In genomic region chr19:8929224-8930088, GRCm38 (mm10) we compare ENCODE assay signal across 8 mouse cellular contexts. TPM values are rescaled to one million over a fixed set of nuclear protein-coding genes. Genes with fewer than 3 reads are reported as not detected.
DNase-seq lines count a peak whose midpoint lies in the region; ATAC-seq lines count a peak whose summit lies in the region.

Rom1 (minus strand) TSS chr19:8929356.
Eml3 (plus strand) TSS chr19:8929552.

- peak within 1 kb of the TSS; percentile 81 for H3K9ac ChIP-seq in liver, embryonic 13.5 days
- H3K9ac ChIP-seq in stomach, embryonic 16.5 days (ENCODE audit: low read length), result peak within 1 kb of the TSS; percentile 84

- H3K4me2 ChIP-seq in liver, embryonic 13.5 days, result peak within 1 kb of the TSS; percentile 85
- peak within 1 kb of the TSS; percentile 74 for H3K4me2 ChIP-seq in stomach, embryonic 16.5 days (ENCODE audit: low read depth, low read length)

- H3K9me3 ChIP-seq in embryonic facial prominence, embryonic 10.5 days, result no peaks in the 10 kb centered on the region
- H3K9me3 ChIP-seq in liver, embryonic 13.5 days (replicated peaks), result no peaks in the 10 kb centered on the region
- no peaks in the 10 kb centered on the region for H3K9me3 ChIP-seq in stomach, embryonic 16.5 days (replicated peaks; ENCODE audit: control insufficient read depth, low read length)

- DNase-seq in A20 (ENCODE audit: low read depth, low spot score), result peak; percentile 89
- DNase-seq in adrenal gland, postnatal 10 days, result peak; percentile 94
- DNase-seq in embryonic facial prominence, embryonic 10.5 days (ENCODE audit: low spot score), result peak; percentile 84
- peak; percentile 96 to 97 for DNase-seq in heart, adult 18-20 months
- peak; percentile 95 for DNase-seq in kidney, adult 18-20 months
- DNase-seq in liver, embryonic 13.5 days, result peak; percentile 80
- peak; percentile 84 for DNase-seq in naive thymus-derived CD4-positive, alpha-beta T cell, adult 2 months (ENCODE audit: low read depth)

- H3K36me3 ChIP-seq in embryonic facial prominence, embryonic 10.5 days (replicated peaks), result peaks cover 63% of the 10 kb centered on the region
- peaks cover 59% of the 10 kb centered on the region for H3K36me3 ChIP-seq in liver, embryonic 13.5 days
- H3K36me3 ChIP-seq in stomach, embryonic 16.5 days (ENCODE audit: control insufficient read depth, insufficient read depth, low read length), result peaks cover 9% of the 10 kb centered on the region

- ATAC-seq in liver, embryonic 13.5 days (ENCODE audit: low read depth), result peak; percentile 78
- ATAC-seq in stomach, embryonic 16.5 days (ENCODE audit: insufficient read depth, low FRiP score), result peak; percentile 81

- peak within 1 kb of the TSS; percentile 91 for H3K27ac ChIP-seq in embryonic facial prominence, embryonic 10.5 days (replicated peaks)
- peak within 1 kb of the TSS; percentile 90 for H3K27ac ChIP-seq in liver, embryonic 13.5 days
- peak within 1 kb of the TSS; percentile 88 for H3K27ac ChIP-seq in stomach, embryonic 16.5 days (ENCODE audit: low read length)

- peak within 1 kb of the TSS; percentile 89 for H3K4me3 ChIP-seq in embryonic facial prominence, embryonic 10.5 days
- peak within 1 kb of the TSS; percentile 79 for H3K4me3 ChIP-seq in liver, embryonic 13.5 days (replicated peaks)
- peak within 1 kb of the TSS; percentile 77 for H3K4me3 ChIP-seq in stomach, embryonic 16.5 days (replicated peaks; ENCODE audit: low read length)

- under 1% methylated on average over 73 of the region's 74 CpGs for WGBS in embryonic facial prominence, embryonic 10.5 days
- under 1% methylated on average over 70 of the region's 74 CpGs for WGBS in liver, embryonic 13.5 days (ENCODE audit: insufficient replicate concordance)
- under 1% methylated on average over 66 of the region's 74 CpGs for WGBS in stomach, embryonic 16.5 days

- peaks cover 28% of the 10 kb centered on the region for H3K4me1 ChIP-seq in embryonic facial prominence, embryonic 10.5 days
- H3K4me1 ChIP-seq in liver, embryonic 13.5 days (replicated peaks), result peaks cover 51% of the 10 kb centered on the region
- H3K4me1 ChIP-seq in stomach, embryonic 16.5 days (ENCODE audit: control insufficient read depth, insufficient read depth, low read length), result peaks cover 15% of the 10 kb centered on the region

- H3K27me3 ChIP-seq in embryonic facial prominence, embryonic 10.5 days (replicated peaks; ENCODE audit: low read depth, poor library complexity, severe bottlenecking), result no peaks in the 10 kb centered on the region
- no peaks in the 10 kb centered on the region for H3K27me3 ChIP-seq in liver, embryonic 13.5 days
- H3K27me3 ChIP-seq in stomach, embryonic 16.5 days (ENCODE audit: control insufficient read depth, insufficient read depth, low read length), result no peaks in the 10 kb centered on the region

RNA-seq across cellular contexts. Expression of gene Rom1, which starts in this region (rescaled TPM):
- 10 to 100 TPM; 17.4 to 24.0 TPM for total RNA-seq in adrenal gland, postnatal 10 days (2021)
- polyA plus RNA-seq in embryonic facial prominence, embryonic 10.5 days (2016; fragmentation: Nextera tagmentation; extraction: Ambion mirVana), result 3.1 and 3.8 TPM in 2 replicates
- total RNA-seq in heart, adult 18-20 months (2021), result 10 to 100 TPM; 25.7 to 34.7 TPM
- 2.7 and 2.8 TPM in 2 replicates for polyA plus RNA-seq in liver, embryonic 13.5 days (2015; fragmentation: Nextera tagmentation; extraction: Ambion mirVana)
- 2.8 and 3.1 TPM in 2 replicates for polyA plus RNA-seq in stomach, embryonic 16.5 days (2015; fragmentation: Nextera tagmentation; extraction: Ambion mirVana)

RNA-seq across cellular contexts. Expression of gene Eml3, which starts in this region (rescaled TPM):
- total RNA-seq in adrenal gland, postnatal 10 days (2021), result 10 to 100 TPM; 43.6 to 53.3 TPM
- polyA plus RNA-seq in embryonic facial prominence, embryonic 10.5 days (2016; fragmentation: Nextera tagmentation; extraction: Ambion mirVana), result 28.9 and 30.1 TPM in 2 replicates
- total RNA-seq in heart, adult 18-20 months (2021), result 1 to 10 TPM; 5.7 to 7.6 TPM
- 14.4 and 15.2 TPM in 2 replicates for polyA plus RNA-seq in liver, embryonic 13.5 days (2015; fragmentation: Nextera tagmentation; extraction: Ambion mirVana)
- polyA plus RNA-seq in stomach, embryonic 16.5 days (2015; fragmentation: Nextera tagmentation; extraction: Ambion mirVana), result 28.5 and 30.5 TPM in 2 replicates

Comparison
In these comparisons a context has a peak if more than half of its experiments do, and no peak if none do; other contexts are left out.
1. Peak in every context shown above with its lines: DNase-seq, ATAC-seq, H3K4me3 ChIP-seq and H3K27ac ChIP-seq.
2. RNA of gene Eml3 (total RNA-seq): 43.6 to 53.3 TPM in adrenal gland, postnatal 10 days; 5.7 to 7.6 TPM in heart, adult 18-20 months; every median in the first group is over 4 times any median in the second.